Comparison of ENCODE assay signal across 8 mouse cellular contexts in genomic region chr16:28928466-28928814, GRCm38 (mm10). TPM values are rescaled to one million over a fixed set of nuclear protein-coding genes. Genes with fewer than 3 reads are reported as not detected.
DNase-seq lines count a peak whose midpoint lies in the region; ATAC-seq and TF ChIP-seq lines count a peak whose summit lies in the region.

No protein-coding gene starts in this region.

- peak overlapping the region; percentile 84 for H3K4me2 ChIP-seq in embryonic facial prominence, embryonic 14.5 days (ENCODE audit: low read depth, low read length)
- H3K4me2 ChIP-seq in hindbrain, postnatal 0 days (ENCODE audit: low read depth, low read length): peak overlapping the region; percentile 70
- peak overlapping the region; percentile 78 for H3K4me2 ChIP-seq in neural tube, embryonic 15.5 days

- peak overlapping the region; percentile 93 for H3K4me3 ChIP-seq in ES-Bruce4 (ENCODE audit: low read depth, low read length)
- peak overlapping the region; percentile 89 for H3K4me3 ChIP-seq in embryonic facial prominence, embryonic 14.5 days (ENCODE audit: low read depth, low read length)
- H3K4me3 ChIP-seq in hindbrain, postnatal 0 days (ENCODE audit: low read length): peak overlapping the region; percentile 83
- H3K4me3 ChIP-seq in liver, adult 2 months (ENCODE audit: insufficient read depth, low read depth, low read length): peak overlapping the region; percentile 72
- peak overlapping the region; percentile 90 for H3K4me3 ChIP-seq in neural tube, embryonic 15.5 days (replicated peaks)

- DNase-seq in cerebellum, adult 18-20 months: peak; percentile 50 to 57
- DNase-seq in embryonic facial prominence, embryonic 14.5 days (ENCODE audit: low spot score): peak; percentile 74
- peak; percentile 79 for DNase-seq in hindbrain, postnatal 0 days (ENCODE audit: low spot score)
- DNase-seq in liver, adult 2 months (ENCODE audit: extremely low read depth, low read depth, low spot score): peak; percentile 36
- no peak for DNase-seq in spleen, postnatal 4 days (ENCODE audit: low spot score in 2 of 2)

- no peak for ATAC-seq in cerebellum, adult (ENCODE audit: insufficient number of reproducible peaks, low FRiP score, low TSS enrichment)
- peak; percentile 51 for ATAC-seq in embryonic facial prominence, embryonic 14.5 days (ENCODE audit: low read depth)
- peak; percentile 67 for ATAC-seq in hindbrain, postnatal 0 days
- ATAC-seq in neural tube, embryonic 15.5 days (ENCODE audit: low FRiP score): peak; percentile 60

- WGBS in embryonic facial prominence, embryonic 14.5 days: 1% methylated on average over 10 of the region's 10 CpGs
- WGBS in hindbrain, postnatal 0 days: under 1% methylated on average over 10 of the region's 10 CpGs
- 3% methylated on average over 10 of the region's 10 CpGs for WGBS in liver, adult 2 months
- under 1% methylated on average over 10 of the region's 10 CpGs for WGBS in neural tube, embryonic 15.5 days

- no peak for TF ChIP-seq POLR2A in ES-Bruce4 (IDR thresholded peaks at IDR 0.05; ENCODE audit: insufficient read depth, low read length)
- TF ChIP-seq POLR2A in liver, adult 2 months (IDR thresholded peaks at IDR 0.05; ENCODE audit: extremely low read depth, insufficient read depth, low read length): no peak

- no peaks in the 10 kb centered on the region for H3K27me3 ChIP-seq in ES-Bruce4 (ENCODE audit: control insufficient read depth, insufficient read depth, low read length, poor library complexity, severe bottlenecking)
- no peaks in the 10 kb centered on the region for H3K27me3 ChIP-seq in embryonic facial prominence, embryonic 14.5 days (replicated peaks; ENCODE audit: control insufficient read depth, insufficient read depth, low read length)
- H3K27me3 ChIP-seq in hindbrain, postnatal 0 days (ENCODE audit: insufficient read depth, low read length): no peaks in the 10 kb centered on the region
- H3K27me3 ChIP-seq in liver, adult 2 months (ENCODE audit: control insufficient read depth, insufficient read depth, low read length): no peaks in the 10 kb centered on the region
- H3K27me3 ChIP-seq in neural tube, embryonic 15.5 days (replicated peaks): 0 out of 2 replicates have a peak, but pooled peaks cover 3% of the 10 kb centered on the region

- no peak overlapping the region for H3K27ac ChIP-seq in ES-Bruce4 (ENCODE audit: insufficient read depth, low read length)
- H3K27ac ChIP-seq in embryonic facial prominence, embryonic 14.5 days (replicated peaks; ENCODE audit: low read depth, low read length): peak overlapping the region; percentile 90; the same call in 1 of the 2 replicates
- peak overlapping the region; percentile 93 for H3K27ac ChIP-seq in hindbrain, postnatal 0 days
- H3K27ac ChIP-seq in liver, adult 2 months (replicated peaks; ENCODE audit: insufficient read depth, low read depth, low read length): peak overlapping the region; percentile 92
- peak overlapping the region; percentile 89 for H3K27ac ChIP-seq in neural tube, embryonic 15.5 days (replicated peaks)

- TF ChIP-seq EP300 in ES-Bruce4 (IDR thresholded peaks at IDR 0.05; ENCODE audit: insufficient read depth, low read depth, low read length): no peak

- TF ChIP-seq CTCF in ES-Bruce4 (IDR thresholded peaks at IDR 0.05; ENCODE audit: low read depth, low read length): no peak
- TF ChIP-seq CTCF in hindbrain, postnatal 0 days (IDR thresholded peaks at IDR 0.05; ENCODE audit: low read depth): peak; percentile 42
- 0 out of 2 replicates have a peak, but pooled peaks have one; percentile 6 for TF ChIP-seq CTCF in liver, adult 2 months (IDR thresholded peaks at IDR 0.05; ENCODE audit: low read depth, low read length)

- H3K9me3 ChIP-seq in ES-Bruce4 (replicated peaks; ENCODE audit: control insufficient read depth, insufficient read depth, low read length, poor library complexity, severe bottlenecking): no peaks in the 10 kb centered on the region
- H3K9me3 ChIP-seq in embryonic facial prominence, embryonic 14.5 days (ENCODE audit: control insufficient read depth, low read length): no peaks in the 10 kb centered on the region
- no peaks in the 10 kb centered on the region for H3K9me3 ChIP-seq in hindbrain, postnatal 0 days (ENCODE audit: low read length)
- no peaks in the 10 kb centered on the region for H3K9me3 ChIP-seq in neural tube, embryonic 15.5 days (replicated peaks)

- peaks cover 19% of the 10 kb centered on the region for H3K79me2 ChIP-seq in liver, adult 2 months (ENCODE audit: control insufficient read depth, insufficient read depth, low read length)

- peak overlapping the region; percentile 92 for H3K9ac ChIP-seq in ES-Bruce4 (ENCODE audit: low read depth, poor library complexity, severe bottlenecking)
- H3K9ac ChIP-seq in embryonic facial prominence, embryonic 14.5 days (ENCODE audit: low read depth, low read length): peak overlapping the region; percentile 84
- H3K9ac ChIP-seq in hindbrain, postnatal 0 days (replicated peaks; ENCODE audit: low read length): peak overlapping the region; percentile 88
- peak overlapping the region; percentile 92 for H3K9ac ChIP-seq in liver, adult 2 months (ENCODE audit: low read depth, low read length)
- peak overlapping the region; percentile 87 for H3K9ac ChIP-seq in neural tube, embryonic 15.5 days (replicated peaks)

- H3K4me1 ChIP-seq in ES-Bruce4 (ENCODE audit: control insufficient read depth, insufficient read depth, low read length): peaks cover 2% of the 10 kb centered on the region
- peaks cover 6% of the 10 kb centered on the region for H3K4me1 ChIP-seq in embryonic facial prominence, embryonic 14.5 days (ENCODE audit: control insufficient read depth, insufficient read depth, low read length)
- peaks cover 5% of the 10 kb centered on the region for H3K4me1 ChIP-seq in hindbrain, postnatal 0 days (ENCODE audit: insufficient read depth, low read length)
- peaks cover 10% of the 10 kb centered on the region for H3K4me1 ChIP-seq in liver, adult 2 months (ENCODE audit: control insufficient read depth, insufficient read depth, low read length)
- H3K4me1 ChIP-seq in neural tube, embryonic 15.5 days: peaks cover 36% of the 10 kb centered on the region

- H3K36me3 ChIP-seq in ES-Bruce4 (ENCODE audit: control insufficient read depth, insufficient read depth, low read length, poor library complexity, severe bottlenecking): no peaks in the 10 kb centered on the region
- H3K36me3 ChIP-seq in embryonic facial prominence, embryonic 14.5 days (ENCODE audit: control insufficient read depth, insufficient read depth, low read length): no peaks in the 10 kb centered on the region
- H3K36me3 ChIP-seq in hindbrain, postnatal 0 days (ENCODE audit: insufficient read depth, low read length): no peaks in the 10 kb centered on the region
- peaks cover 1% of the 10 kb centered on the region; the same call in 1 of the 2 replicates for H3K36me3 ChIP-seq in liver, adult 2 months (ENCODE audit: control insufficient read depth, insufficient read depth, low read length)
- H3K36me3 ChIP-seq in neural tube, embryonic 15.5 days: no peaks in the 10 kb centered on the region

RNA-seq across cellular contexts. Expression of gene Mb21d2, which starts 1.0 kb away (rescaled TPM):
- 17.7 and 20.4 TPM in 2 replicates for polyA plus RNA-seq in ES-Bruce4 (2011; ENCODE audit: insufficient read depth, insufficient read length, low read depth, missing spikeins)
- polyA plus RNA-seq in embryonic facial prominence, embryonic 14.5 days (2014; fragmentation: Nextera tagmentation; extraction: Ambion mirVana): 7.3 and 7.6 TPM in 2 replicates
- total RNA-seq in hindbrain, postnatal 0 days (2014; rRNA removed): 62.3 and 69.5 TPM in 2 replicates
- polyA plus RNA-seq in hindbrain, postnatal 0 days (2015; fragmentation: Nextera tagmentation; extraction: Ambion mirVana): 19.9 and 21.4 TPM in 2 replicates
- total RNA-seq in liver, adult 2 months (2014; rRNA removed): 8.3 and 8.6 TPM in 2 replicates
- polyA plus RNA-seq in liver, adult 2 months (2012; rRNA removed): 14.1 and 14.7 TPM in 2 replicates
- 17.5 and 21.4 TPM in 2 replicates for polyA plus RNA-seq in neural tube, embryonic 15.5 days (2015; fragmentation: Nextera tagmentation; extraction: Ambion mirVana)

Comparison
In these comparisons a context has a peak if more than half of its experiments do, and no peak if none do; other contexts are left out.
1. DNase-seq: peak in cerebellum, adult 18-20 months (2 of 2), embryonic facial prominence, embryonic 14.5 days (single experiment), hindbrain, postnatal 0 days (single experiment) and liver, adult 2 months (single experiment); none in spleen, postnatal 4 days (0 of 2).
2. Peak in every context shown above with its lines, with median percentiles within 50 percentile points of each other: H3K4me3 ChIP-seq, H3K9ac ChIP-seq and H3K4me2 ChIP-seq.